Mouse (Mus musculus): ENCODE measurements around the gene Rad54l.

DNA sequence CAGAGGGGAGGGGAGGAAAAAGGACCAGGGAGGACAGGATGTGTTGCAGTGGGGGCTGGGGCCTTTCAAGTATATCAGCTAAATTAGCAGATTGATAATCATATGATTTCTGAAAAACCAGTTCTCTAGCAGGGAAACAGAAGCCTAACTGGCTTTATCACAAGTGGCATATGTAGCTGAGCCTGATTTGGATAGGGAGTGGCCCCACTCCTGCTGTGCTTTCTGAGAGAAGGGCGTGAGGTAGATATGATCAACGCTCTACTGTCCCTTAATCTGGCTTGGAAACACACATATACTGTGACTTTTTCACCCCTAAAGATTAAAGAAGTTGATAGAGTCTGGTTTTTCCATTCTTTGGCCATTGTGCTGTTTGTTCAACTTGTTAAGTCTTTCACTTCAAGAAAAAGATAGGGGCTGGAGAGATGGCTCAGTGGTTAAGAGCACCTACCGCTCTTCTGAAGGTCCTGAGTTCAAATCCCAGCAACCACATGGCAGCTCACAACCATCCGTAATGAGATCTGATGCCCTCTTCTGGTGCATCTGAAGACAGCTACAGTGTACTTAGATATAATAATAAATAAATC is 2.4 kb upstream of the Rad54l start:
- TF ChIP-seq CTCF (IDR thresholded peaks at IDR 0.05; ENCODE audit: borderline replicate concordance, insufficient read depth, low read depth, low read length) (no peak), POLR2A (IDR thresholded peaks at IDR 0.05; ENCODE audit: borderline replicate concordance, insufficient read depth, low read length) (no peak)

Measured in cerebellum, adult 2 months (tissue).